Mouse (Mus musculus): ENCODE measurements around the gene Nfkbil1. TPM values are rescaled to one million over a fixed set of nuclear protein-coding genes. Genes with fewer than 3 reads are reported as not detected.

The Nfkbil1 gene
- polyA plus RNA-seq, 1 experiment from 2014 or later, result 11.6 TPM

GRCm38 (mm10) chr17:35263523-35263883 is 27.9 kb upstream of the Nfkbil1 start:
- peaks cover 4% of the 10 kb centered on the region; the same call in 1 of the 2 replicates for H3K4me1 ChIP-seq (ENCODE audit: insufficient read depth, low read length)
- peak overlapping the region; percentile 73 for H3K9ac ChIP-seq (replicated peaks; ENCODE audit: low read length)
- no peaks in the 10 kb centered on the region for H3K9me3 ChIP-seq (ENCODE audit: low read length)
- WGBS, result 2% methylated on average over 31 of the region's 31 CpGs
- H3K36me3 ChIP-seq (ENCODE audit: insufficient read depth, low read length), result no peaks in the 10 kb centered on the region
- H3K27me3 ChIP-seq (ENCODE audit: insufficient read depth, low read length), result peaks cover 21% of the 10 kb centered on the region; the same call in 1 of the 2 replicates
- H3K4me3 ChIP-seq (ENCODE audit: low read length), result peak overlapping the region; percentile 70
- H3K4me2 ChIP-seq (replicated peaks; ENCODE audit: low read depth, low read length), result peak overlapping the region; percentile 100
- ATAC-seq (ENCODE audit: low FRiP score, low TSS enrichment), result peak; percentile 55
- H3K27ac ChIP-seq (ENCODE audit: low read length), result no peak overlapping the region

- Histone ChIP-seq H3K27me3 (ENCODE audit: insufficient read depth, low read length) (peaks cover 21% of the 10 kb centered on the region; the same call in 1 of the 2 replicates), H3K9me3 (ENCODE audit: low read length) (no peaks in the 10 kb centered on the region), H3K27ac (ENCODE audit: low read length) (no peak within 1 kb of the TSS), H3K36me3 (ENCODE audit: insufficient read depth, low read length) (no peaks in the 10 kb centered on the region), H3K9ac (replicated peaks; ENCODE audit: low read length) (peak within 1 kb of the TSS; percentile 73), H3K4me2 (replicated peaks; ENCODE audit: low read depth, low read length) (peak within 1 kb of the TSS; percentile 100), H3K4me1 (ENCODE audit: insufficient read depth, low read length) (peaks cover 4% of the 10 kb centered on the region; the same call in 1 of the 2 replicates), H3K4me3 (ENCODE audit: low read length) (peak within 1 kb of the TSS; percentile 70)
- ATAC-seq (ENCODE audit: low FRiP score, low TSS enrichment), result peak; percentile 88
- 1% methylated on average over 57 of the region's 73 CpGs for WGBS
Measured at GRCm38 (mm10) chr17:35262664-35263522, 27.3 kb upstream of the Nfkbil1 start, which contains the start of gene H2-D1. H2-D1 (plus strand) TSS chr17:35262730.

- peaks cover 21% of the 10 kb centered on the region; the same call in 1 of the 2 replicates for H3K27me3 ChIP-seq (ENCODE audit: insufficient read depth, low read length)
- no peak overlapping the region for H3K27ac ChIP-seq (ENCODE audit: low read length)
- 73% methylated on average over 13 of the region's 13 CpGs for WGBS
- peaks cover 4% of the 10 kb centered on the region; the same call in 1 of the 2 replicates for H3K4me1 ChIP-seq (ENCODE audit: insufficient read depth, low read length)
- ATAC-seq (ENCODE audit: low FRiP score, low TSS enrichment), result no peak
- H3K4me3 ChIP-seq (ENCODE audit: low read length), result no peak overlapping the region
- H3K36me3 ChIP-seq (ENCODE audit: insufficient read depth, low read length), result no peaks in the 10 kb centered on the region
- H3K9ac ChIP-seq (replicated peaks; ENCODE audit: low read length), result no peak overlapping the region
- no peak overlapping the region for H3K4me2 ChIP-seq (replicated peaks; ENCODE audit: low read depth, low read length)
- no peaks in the 10 kb centered on the region for H3K9me3 ChIP-seq (ENCODE audit: low read length)
Measured at GRCm38 (mm10) chr17:35261651-35262050, 26.1 kb upstream of the Nfkbil1 start.

- Histone ChIP-seq H3K4me3 (ENCODE audit: low read length) (no peak overlapping the region), H3K36me3 (ENCODE audit: insufficient read depth, low read length) (no peaks in the 10 kb centered on the region), H3K27ac (ENCODE audit: low read length) (no peak overlapping the region), H3K4me1 (ENCODE audit: insufficient read depth, low read length) (peaks cover 4% of the 10 kb centered on the region; the same call in 1 of the 2 replicates), H3K9me3 (ENCODE audit: low read length) (no peaks in the 10 kb centered on the region), H3K4me2 (replicated peaks; ENCODE audit: low read depth, low read length) (no peak overlapping the region), H3K27me3 (ENCODE audit: insufficient read depth, low read length) (peaks cover 20% of the 10 kb centered on the region; the same call in 1 of the 2 replicates), H3K9ac (replicated peaks; ENCODE audit: low read length) (no peak overlapping the region)
- no peak for ATAC-seq (ENCODE audit: low FRiP score, low TSS enrichment)
- WGBS, result 79% methylated on average over 4 of the region's 4 CpGs
Measured at GRCm38 (mm10) chr17:35259621-35260020, 24.0 kb upstream of the Nfkbil1 start.

- WGBS, result 67% methylated on average over 11 of the region's 14 CpGs
- Histone ChIP-seq H3K36me3 (ENCODE audit: insufficient read depth, low read length) (peaks cover 5% of the 10 kb centered on the region), H3K4me2 (replicated peaks; ENCODE audit: low read depth, low read length) (no peak overlapping the region), H3K9ac (replicated peaks; ENCODE audit: low read length) (no peak overlapping the region), H3K4me3 (ENCODE audit: low read length) (no peak overlapping the region), H3K9me3 (ENCODE audit: low read length) (no peaks in the 10 kb centered on the region), H3K4me1 (ENCODE audit: insufficient read depth, low read length) (peaks cover 4% of the 10 kb centered on the region; the same call in 1 of the 2 replicates), H3K27me3 (ENCODE audit: insufficient read depth, low read length) (peaks cover 13% of the 10 kb centered on the region; the same call in 1 of the 2 replicates), H3K27ac (ENCODE audit: low read length) (no peak overlapping the region)
- ATAC-seq (ENCODE audit: low FRiP score, low TSS enrichment), result no peak
Measured at GRCm38 (mm10) chr17:35258492-35259478, 23.2 kb upstream of the Nfkbil1 start.

GRCm38 (mm10) chr17:35257824-35258491 is 22.4 kb upstream of the Nfkbil1 start:
- ATAC-seq (ENCODE audit: low FRiP score, low TSS enrichment), result no peak
- Histone ChIP-seq H3K4me2 (replicated peaks; ENCODE audit: low read depth, low read length) (peak overlapping the region; percentile 49), H3K4me3 (ENCODE audit: low read length) (peak overlapping the region; percentile 28), H3K27me3 (ENCODE audit: insufficient read depth, low read length) (peaks cover 9% of the 10 kb centered on the region; the same call in 1 of the 2 replicates), H3K36me3 (ENCODE audit: insufficient read depth, low read length) (peaks cover 13% of the 10 kb centered on the region), H3K4me1 (ENCODE audit: insufficient read depth, low read length) (peaks cover 4% of the 10 kb centered on the region; the same call in 1 of the 2 replicates), H3K9me3 (ENCODE audit: low read length) (no peaks in the 10 kb centered on the region), H3K27ac (ENCODE audit: low read length) (no peak overlapping the region), H3K9ac (replicated peaks; ENCODE audit: low read length) (peak overlapping the region; percentile 48)
- WGBS, result 12% methylated on average over 17 of the region's 17 CpGs

GRCm38 (mm10) chr17:35257378-35257777 is 21.8 kb upstream of the Nfkbil1 start:
- Histone ChIP-seq H3K4me2 (replicated peaks; ENCODE audit: low read depth, low read length) (no peak overlapping the region), H3K27me3 (ENCODE audit: insufficient read depth, low read length) (peaks cover 8% of the 10 kb centered on the region; the same call in 1 of the 2 replicates), H3K4me1 (ENCODE audit: insufficient read depth, low read length) (peaks cover under 1% of the 10 kb centered on the region; the same call in 1 of the 2 replicates), H3K9me3 (ENCODE audit: low read length) (no peaks in the 10 kb centered on the region), H3K27ac (ENCODE audit: low read length) (no peak overlapping the region), H3K9ac (replicated peaks; ENCODE audit: low read length) (no peak overlapping the region), H3K36me3 (ENCODE audit: insufficient read depth, low read length) (peaks cover 18% of the 10 kb centered on the region), H3K4me3 (ENCODE audit: low read length) (no peak overlapping the region)
- WGBS, result 66% methylated on average over 1 of the region's 1 CpGs
- no peak for ATAC-seq (ENCODE audit: low FRiP score, low TSS enrichment)

- Histone ChIP-seq H3K9me3 (ENCODE audit: low read length) (no peaks in the 10 kb centered on the region), H3K4me2 (replicated peaks; ENCODE audit: low read depth, low read length) (no peak overlapping the region), H3K4me1 (ENCODE audit: insufficient read depth, low read length) (no peaks in the 10 kb centered on the region), H3K27me3 (ENCODE audit: insufficient read depth, low read length) (no peaks in the 10 kb centered on the region), H3K9ac (replicated peaks; ENCODE audit: low read length) (no peak overlapping the region), H3K27ac (ENCODE audit: low read length) (no peak overlapping the region), H3K36me3 (ENCODE audit: insufficient read depth, low read length) (peaks cover 31% of the 10 kb centered on the region), H3K4me3 (ENCODE audit: low read length) (no peak overlapping the region)
- ATAC-seq (ENCODE audit: low FRiP score, low TSS enrichment), result no peak
- WGBS, result 41% methylated on average over 4 of the region's 4 CpGs
Measured at GRCm38 (mm10) chr17:35255704-35256103, 20.1 kb upstream of the Nfkbil1 start.

GRCm38 (mm10) chr17:35255301-35255700 is 19.7 kb upstream of the Nfkbil1 start:
- Histone ChIP-seq H3K4me1 (ENCODE audit: insufficient read depth, low read length) (no peaks in the 10 kb centered on the region), H3K4me2 (replicated peaks; ENCODE audit: low read depth, low read length) (no peak overlapping the region), H3K27me3 (ENCODE audit: insufficient read depth, low read length) (no peaks in the 10 kb centered on the region), H3K9ac (replicated peaks; ENCODE audit: low read length) (no peak overlapping the region), H3K36me3 (ENCODE audit: insufficient read depth, low read length) (peaks cover 35% of the 10 kb centered on the region), H3K27ac (ENCODE audit: low read length) (no peak overlapping the region), H3K4me3 (ENCODE audit: low read length) (no peak overlapping the region), H3K9me3 (ENCODE audit: low read length) (no peaks in the 10 kb centered on the region)
- ATAC-seq (ENCODE audit: low FRiP score, low TSS enrichment), result no peak
- WGBS, result 74% methylated on average over 3 of the region's 3 CpGs

Data from kidney, embryonic 16.5 days (tissue).